Mouse (Mus musculus): ENCODE results near the gene Nfatc2ip.

Nfatc2ip gene

DNA sequence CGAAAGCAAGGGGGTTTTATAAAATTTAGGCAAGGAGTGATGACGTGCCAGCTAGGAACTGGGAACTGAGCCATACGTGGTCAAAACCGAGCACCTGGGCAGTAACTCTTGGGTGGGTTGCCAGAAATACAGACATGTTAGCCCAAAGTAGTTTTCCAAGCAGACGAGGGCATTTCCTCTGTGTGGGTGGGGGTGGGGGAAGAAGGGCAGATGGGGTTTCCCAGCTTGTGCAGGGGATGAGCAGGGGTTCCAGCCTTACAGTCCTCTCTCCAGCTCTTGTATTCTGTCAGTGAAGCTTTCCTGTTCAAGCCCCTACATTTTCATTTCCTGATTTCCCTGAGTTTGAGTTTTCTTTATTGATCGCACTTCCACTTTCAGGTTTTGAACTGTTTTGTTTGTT is 27.6 kb upstream of the Nfatc2ip start:
- POLR2A ChIA-PET, result interaction anchor here in 1 of 4 experiments (1.2 kb wide), 1 partner anchor 65 kb away, joined by 3 read pairs; no protein-coding TSS in a partner anchor
- CTCF ChIA-PET, result interaction anchor here in 1 of 4 experiments (1.4 kb wide), 1 partner anchor 25 kb away, joined by 4 read pairs; no protein-coding TSS in a partner anchor

DNA sequence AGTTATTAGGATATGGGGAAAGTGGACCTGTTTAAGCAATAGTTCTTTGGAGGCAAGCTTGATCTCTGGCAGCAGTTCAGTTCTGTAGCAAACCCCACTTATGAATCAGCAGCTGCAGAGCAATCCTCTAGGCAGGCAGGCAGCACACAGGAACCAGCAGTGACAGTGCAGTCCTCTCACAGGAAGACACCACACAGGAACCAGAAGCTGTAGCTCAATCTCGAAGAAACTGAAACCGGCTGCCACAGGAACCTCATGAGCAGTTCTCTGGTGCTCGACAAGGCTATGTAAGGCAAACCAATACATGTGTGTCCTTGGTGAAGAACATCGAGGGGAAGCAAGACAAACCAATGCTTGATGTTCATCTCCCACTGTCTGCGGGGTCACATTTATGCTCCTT is 25.2 kb upstream of the Nfatc2ip start:
- CTCF ChIA-PET, result interaction anchor here in 2 of 4 experiments (0.6 to 1.5 kb wide), 2 partner anchors 16 to 325 kb away, joined by 4 to 7 read pairs; no protein-coding TSS in a partner anchor
- POLR2A ChIA-PET, result no interaction called here

DNA sequence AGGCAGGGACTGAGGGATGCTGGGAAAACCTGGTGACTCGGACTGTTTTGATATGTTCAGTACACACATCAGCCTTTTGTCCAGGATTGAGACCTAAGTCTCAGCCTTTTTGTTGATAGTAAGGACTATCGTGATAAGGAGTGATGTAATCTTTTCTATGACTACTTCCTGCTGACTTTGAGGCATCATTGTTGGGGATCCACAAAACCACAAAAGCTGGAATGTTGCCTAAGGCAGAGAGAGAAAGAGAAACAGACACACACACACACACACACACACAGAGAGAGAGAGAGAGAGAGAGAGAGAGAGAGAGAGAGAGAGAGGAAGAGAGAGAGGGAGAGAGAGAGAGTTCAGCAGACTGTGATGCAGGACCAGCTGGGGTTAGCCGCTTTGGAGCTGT is 22.0 kb upstream of the Nfatc2ip start:
- CTCF ChIA-PET, result interaction anchor here in 2 of 4 experiments (0.9 to 1.0 kb wide), 2 partner anchors 19 kb away, joined by 3 read pairs; no protein-coding TSS in a partner anchor
- POLR2A ChIA-PET, result interaction anchor here in 3 of 4 experiments (0.6 to 1.5 kb wide), 3 partner anchors 11 to 149 kb away, joined by 3 read pairs; no protein-coding TSS in a partner anchor

DNA sequence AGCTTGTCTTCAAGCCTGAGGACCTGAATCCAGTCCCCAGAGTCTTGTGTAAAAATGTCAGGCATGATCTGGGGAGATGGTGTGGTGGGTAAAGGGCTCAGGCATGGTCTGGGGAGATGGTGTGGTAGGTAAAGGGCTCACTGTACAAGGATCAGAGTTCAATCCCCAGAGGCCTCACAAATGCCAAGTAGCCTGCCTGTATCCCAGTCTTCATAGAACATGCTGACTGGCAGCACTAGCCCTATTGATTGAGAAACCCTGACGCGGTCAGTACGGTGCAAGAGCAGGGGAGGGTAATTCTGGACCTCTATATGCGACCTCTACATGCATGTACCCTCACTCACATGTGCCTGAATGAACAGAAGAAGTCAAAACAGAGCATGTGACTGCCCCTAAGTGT is 21.1 kb upstream of the Nfatc2ip start:
- ChIA-PET POLR2A (interaction anchor here in 2 of 4 experiments (0.8 to 1.5 kb wide), 5 partner anchors 10 to 58 kb away, joined by 3 to 8 read pairs (median 3); partner anchors contain the start of gene Sh2b1 (in 1 of the 2)), CTCF (interaction anchor here in 2 of 4 experiments (1.1 to 1.5 kb wide), 2 partner anchors 18 kb away, joined by 4 read pairs; no protein-coding TSS in a partner anchor)

DNA sequence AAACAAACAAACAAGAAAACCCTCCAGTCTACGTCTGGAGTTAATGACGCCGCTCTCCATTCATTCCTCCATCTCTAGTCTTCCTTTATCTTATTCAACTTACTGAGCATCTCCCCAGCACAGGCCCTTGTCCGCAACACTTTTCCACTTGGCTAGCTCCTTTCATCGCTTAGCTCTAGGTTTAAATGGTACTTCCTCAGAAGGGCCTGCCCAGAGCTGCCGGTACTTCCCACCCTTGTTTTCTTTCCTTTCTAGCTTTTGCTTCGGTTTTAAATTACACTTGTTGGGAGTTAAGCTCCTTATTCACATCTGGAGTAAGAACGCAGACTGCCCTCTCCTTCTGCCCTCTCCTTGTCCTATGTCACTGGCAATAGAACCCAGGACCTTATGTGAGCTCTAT is 20.5 kb upstream of the Nfatc2ip start:
- ChIA-PET POLR2A (interaction anchor here in 2 of 4 experiments (0.8 to 1.5 kb wide), 6 partner anchors 10 to 65 kb away, joined by 3 to 8 read pairs (median 3); partner anchors contain the start of gene Sh2b1 (in 1 of the 2)), CTCF (interaction anchor here in 2 of 4 experiments (0.5 to 1.5 kb wide), 3 partner anchors 17 to 24 kb away, joined by 3 to 4 read pairs (median 4); no protein-coding TSS in a partner anchor)

DNA sequence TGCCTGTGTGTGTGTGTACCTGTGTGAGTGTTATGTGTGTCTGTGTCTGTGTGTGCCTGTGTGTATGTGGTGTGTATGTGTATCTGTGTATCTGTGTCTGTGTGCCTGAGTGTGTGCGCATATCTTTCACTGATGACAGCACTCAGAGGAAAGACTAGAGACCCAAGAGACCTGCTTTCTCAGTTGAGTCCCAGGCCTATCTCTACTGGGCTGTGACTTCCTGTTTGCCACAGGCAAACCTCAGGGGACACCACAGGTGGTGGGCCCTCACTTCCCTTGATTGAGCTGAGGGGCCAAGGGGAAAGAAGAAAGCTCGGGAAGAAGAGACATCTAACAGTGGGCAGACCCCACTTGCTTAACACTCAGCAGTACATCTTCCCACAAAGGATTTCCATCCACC is 20.1 kb upstream of the Nfatc2ip start:
- ChIA-PET POLR2A (interaction anchor here in 2 of 4 experiments (0.8 to 1.3 kb wide), 5 partner anchors 11 to 66 kb away, joined by 3 to 8 read pairs (median 3); partner anchors contain the start of gene Sh2b1 (in 1 of the 2)), CTCF (interaction anchor here in 2 of 4 experiments (0.5 to 1.5 kb wide), 2 partner anchors 17 to 24 kb away, joined by 3 to 4 read pairs; no protein-coding TSS in a partner anchor)

DNA sequence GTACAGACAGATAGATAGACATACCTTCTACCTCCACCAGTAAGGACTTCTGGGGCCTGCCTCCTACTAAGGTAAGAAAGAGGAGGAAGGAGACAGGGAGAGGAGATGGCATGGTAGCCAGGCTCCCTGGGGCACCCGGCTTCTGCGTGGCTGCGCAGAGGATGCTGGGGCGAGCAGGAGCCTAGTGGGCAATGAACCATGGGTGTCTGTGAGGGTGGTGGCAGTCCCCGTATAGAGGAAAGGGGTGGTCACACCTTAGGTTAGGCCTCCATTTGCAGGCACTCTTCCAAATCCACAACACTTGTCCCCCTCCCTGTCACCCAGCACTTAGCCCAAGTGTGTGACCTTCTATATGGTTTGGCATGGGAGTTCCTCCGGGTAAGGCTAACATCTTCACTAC is 18.2 kb upstream of the Nfatc2ip start, which contains the start of gene Cd19:
Cd19 (minus strand) TSS at position 165 of the 400 bp plus-strand sequence.
- ChIA-PET POLR2A (interaction anchor here in 2 of 4 experiments (0.9 to 1.8 kb wide), 5 partner anchors 10 to 18 kb away, joined by 3 to 4 read pairs (median 3); partner anchors contain the start of gene Nfatc2ip (in 1 of the 2)), CTCF (interaction anchor here in 3 of 4 experiments (1.1 to 2.6 kb wide), 2 partner anchors 15 to 22 kb away, joined by 4 to 6 read pairs (median 5); no protein-coding TSS in a partner anchor)

DNA sequence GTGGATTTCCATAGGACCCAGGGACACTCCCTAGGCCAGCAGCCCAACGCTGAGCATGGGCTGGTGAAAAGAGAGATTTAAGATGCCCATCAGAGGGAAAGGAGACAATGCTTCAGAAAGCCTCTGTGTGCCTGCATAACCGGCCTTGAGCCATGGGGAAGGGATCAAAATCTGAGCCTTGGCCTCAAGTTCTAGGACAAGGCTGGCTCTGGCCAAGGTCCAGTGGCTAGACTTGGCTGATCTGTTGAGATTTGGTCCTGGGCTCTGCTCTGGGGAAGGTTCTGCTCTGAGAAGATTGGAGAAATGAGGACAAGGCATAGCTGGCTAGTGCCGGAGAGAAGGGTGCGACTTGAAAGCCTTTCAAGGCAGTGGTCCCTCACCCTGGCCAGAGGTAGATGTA is 14.5 kb upstream of the Nfatc2ip start:
- ChIA-PET CTCF (interaction anchor here in 2 of 4 experiments (0.9 to 1.0 kb wide), 2 partner anchors 11 to 12 kb away, joined by 3 to 5 read pairs; no protein-coding TSS in a partner anchor), POLR2A (interaction anchor here in 2 of 4 experiments (0.7 to 1.5 kb wide), 2 partner anchors 17 to 329 kb away, joined by 3 to 4 read pairs; no protein-coding TSS in a partner anchor)

DNA sequence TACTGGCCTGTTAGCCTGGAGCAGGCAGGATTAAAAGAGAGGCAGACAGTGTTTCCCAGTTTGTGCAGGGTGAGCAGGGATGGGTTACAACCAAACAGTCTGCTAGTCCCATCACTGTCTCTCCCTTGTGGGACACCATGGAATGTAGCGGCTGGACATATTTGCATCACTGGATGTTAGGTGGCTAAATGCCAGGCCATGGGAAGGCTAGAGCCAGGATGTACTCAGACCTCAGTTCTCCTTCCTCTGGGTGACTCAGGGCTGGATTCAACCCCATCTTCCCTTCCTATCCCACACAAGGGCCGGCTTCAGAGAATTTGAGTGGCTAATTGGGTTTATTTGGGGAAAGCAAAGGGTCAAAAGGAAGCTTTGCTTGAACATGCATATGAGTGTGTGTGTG is 12.1 kb upstream of the Nfatc2ip start:
- ChIA-PET POLR2A (interaction anchor here in 1 of 4 experiments (1.1 kb wide), 1 partner anchor 10 kb away, joined by 3 read pairs; no protein-coding TSS in a partner anchor), CTCF (no interaction called here)

DNA sequence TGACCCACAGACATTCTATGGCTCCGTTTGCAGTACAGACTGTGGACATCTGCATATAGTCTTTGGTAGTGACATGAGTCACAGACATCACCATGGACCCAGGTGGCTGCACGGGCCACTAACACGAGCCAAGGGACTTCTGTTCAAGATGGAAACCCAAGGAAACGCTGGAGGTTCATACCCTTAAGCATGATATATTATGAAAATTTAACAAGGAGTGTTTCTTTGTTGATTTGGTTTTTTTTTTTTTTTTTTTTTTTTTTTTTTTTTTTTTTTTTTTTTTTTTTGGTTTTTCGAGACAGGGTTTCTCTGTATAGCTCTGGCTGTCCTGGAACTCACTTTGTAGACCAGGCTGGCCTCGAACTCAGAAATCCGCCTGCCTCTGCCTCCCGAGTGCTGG is 6.0 kb upstream of the Nfatc2ip start:
- POLR2A ChIA-PET, result interaction anchor here in 1 of 4 experiments (1.0 to 1.5 kb wide), 2 partner anchors 9 to 11 kb away, joined by 3 read pairs; no protein-coding TSS in a partner anchor
- CTCF ChIA-PET, result interaction anchor here in 3 of 4 experiments (0.6 to 1.1 kb wide), 4 partner anchors 10 to 1326 kb away, joined by 3 to 6 read pairs (median 4); partner anchors contain the start of gene Sbk1 (in 1 of the 3)

DNA sequence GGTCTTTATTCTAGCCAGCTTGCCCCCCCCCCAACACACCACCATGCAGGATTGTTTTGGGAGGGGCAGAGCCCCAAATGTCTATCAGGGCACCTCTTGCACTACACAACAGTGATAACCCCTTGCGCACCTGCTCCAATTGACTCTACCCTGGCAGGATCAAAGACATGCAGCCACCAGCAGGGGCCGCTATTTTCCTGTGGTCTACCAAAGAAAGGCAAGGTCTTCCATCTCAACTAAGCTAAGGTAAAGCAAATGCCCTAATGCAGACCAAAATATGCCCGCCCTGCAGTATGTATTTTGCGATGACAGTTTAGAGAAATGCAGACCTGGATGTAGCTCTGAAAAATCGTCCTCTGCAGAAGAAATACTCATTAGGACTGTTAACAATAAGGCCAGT is 3.0 kb upstream of the Nfatc2ip start:
- CTCF ChIA-PET, result interaction anchor here (0.5 to 2.6 kb wide), 76 partner anchors 9 to 1372 kb away, joined by 3 to 16 read pairs (median 3); partner anchors contain the start of genes Cd19 (in 2 of the 4), Sh2b1 (in 2 of the 4), Spns1 (in 2 of the 4) and Eif3c (in 1 of the 4)
- POLR2A ChIA-PET, result interaction anchor here in 3 of 4 experiments (0.6 to 3.7 kb wide), 27 partner anchors 8 to 190 kb away, joined by 3 to 24 read pairs (median 3); partner anchors contain the start of genes Sh2b1 (in 2 of the 3) and Spns1 (in 1 of the 3)

DNA sequence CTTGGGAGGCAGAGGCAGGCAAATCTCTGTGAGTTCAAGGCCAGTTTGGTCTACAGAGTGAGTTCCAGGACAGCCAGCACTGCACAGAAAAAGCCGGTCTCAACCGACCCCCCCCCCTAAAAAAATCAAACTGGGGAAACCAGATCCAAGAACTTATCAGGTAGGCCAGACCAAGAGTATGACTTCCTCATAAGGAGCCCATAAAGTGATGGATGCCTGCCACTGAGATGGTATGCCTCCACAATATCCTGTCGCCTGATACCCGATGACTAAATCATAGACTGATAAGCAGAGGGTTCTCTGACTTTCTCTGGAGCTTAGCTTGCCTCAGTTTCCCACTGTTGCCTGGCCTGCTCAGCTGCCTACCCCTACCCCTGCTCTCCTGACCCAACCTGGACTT is 1.3 kb upstream of the Nfatc2ip start:
- CTCF ChIA-PET, result interaction anchor here in 3 of 4 experiments (0.8 to 2.6 kb wide), 5 partner anchors 10 to 179 kb away, joined by 3 to 16 read pairs (median 9); partner anchors contain the start of gene Spns1 (in 1 of the 3)
- POLR2A ChIA-PET, result interaction anchor here in 2 of 4 experiments (0.7 to 3.7 kb wide), 9 partner anchors 10 to 107 kb away, joined by 3 to 24 read pairs (median 5); partner anchors contain the start of genes Spns1 (in 2 of the 2), Cd19 (in 1 of the 2) and Sh2b1 (in 1 of the 2)

DNA sequence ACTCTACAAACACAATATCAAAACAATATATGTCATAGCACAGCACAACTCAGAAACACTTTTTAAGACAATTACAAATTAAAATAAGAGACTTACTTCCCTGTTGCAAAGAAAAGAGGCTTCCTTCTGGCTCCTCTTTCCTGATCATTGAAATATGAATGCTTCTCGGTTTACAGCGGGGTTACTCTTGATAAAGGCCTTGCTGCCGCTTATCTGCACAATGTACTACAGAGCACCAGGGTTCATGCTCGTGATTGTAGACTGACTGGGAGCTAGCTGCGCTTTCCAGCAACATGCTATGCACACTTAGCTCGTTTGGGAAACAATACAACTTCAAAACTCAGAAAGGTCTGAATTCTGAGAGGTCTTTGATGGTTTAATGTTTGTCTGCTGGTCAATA is 684 bp upstream of the Nfatc2ip start:
- ChIA-PET POLR2A (interaction anchor here in 3 of 4 experiments (0.6 to 3.7 kb wide), 16 partner anchors 9 to 186 kb away, joined by 3 to 24 read pairs (median 5); partner anchors contain the start of genes Sh2b1 (in 2 of the 3), Cd19 (in 1 of the 3) and Spns1 (in 1 of the 3)), CTCF (interaction anchor here in 3 of 4 experiments (0.6 to 1.4 kb wide), 7 partner anchors 10 to 303 kb away, joined by 3 to 9 read pairs (median 3); partner anchors contain the start of genes Sh2b1 (in 1 of the 3) and Spns1 (in 1 of the 3))

DNA sequence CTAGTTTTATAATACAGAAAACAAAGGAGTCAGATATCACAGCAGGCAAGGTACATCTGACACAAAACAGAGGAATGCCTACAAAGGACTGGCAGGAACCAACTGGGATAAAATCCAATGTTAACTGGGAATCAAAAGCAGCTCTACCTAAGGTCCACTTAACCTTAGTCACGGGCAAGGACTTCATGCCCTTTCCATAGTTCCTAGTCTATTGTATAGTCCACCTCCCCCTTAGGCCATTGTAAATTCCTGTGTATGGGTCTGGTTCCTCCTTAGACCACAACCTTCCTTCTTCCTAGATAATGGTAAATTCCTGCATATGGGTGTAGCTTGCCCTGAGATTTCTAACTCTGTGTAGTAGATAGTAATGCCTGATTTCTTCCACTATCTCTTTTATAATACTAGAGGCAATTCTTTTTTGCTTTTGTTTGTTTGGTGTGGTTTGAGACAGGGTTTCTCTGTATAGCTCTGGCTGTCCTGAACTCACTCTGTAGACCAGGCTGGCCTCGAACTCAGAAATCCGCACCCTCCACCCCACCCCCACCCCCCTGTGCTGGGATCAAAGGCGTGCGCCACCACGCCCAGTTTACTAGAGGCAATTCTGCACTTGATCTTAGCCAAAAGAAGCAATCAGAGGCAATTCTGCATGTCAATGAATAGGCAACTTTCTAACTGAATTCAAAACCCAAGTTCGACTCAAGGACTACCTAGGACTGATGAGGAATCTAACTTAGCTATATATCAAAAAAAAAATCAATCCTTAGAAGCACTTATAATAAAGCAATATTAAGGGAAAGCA is 4.3 kb downstream of the Nfatc2ip start:
- CTCF ChIA-PET, result interaction anchor here in 2 of 4 experiments (0.7 to 1.5 kb wide), 5 partner anchors 11 to 35 kb away, joined by 3 to 5 read pairs (median 4); partner anchors contain the start of gene Spns1 (in 2 of the 2)
- POLR2A ChIA-PET, result interaction anchor here (0.5 to 13.5 kb wide), 34 partner anchors 9 to 399 kb away, joined by 3 to 87 read pairs (median 6); partner anchors contain the start of genes Spns1 (in 3 of the 4), Atxn2l (in 1 of the 4), Rabep2 (in 1 of the 4) and Sh2b1 (in 1 of the 4)

DNA sequence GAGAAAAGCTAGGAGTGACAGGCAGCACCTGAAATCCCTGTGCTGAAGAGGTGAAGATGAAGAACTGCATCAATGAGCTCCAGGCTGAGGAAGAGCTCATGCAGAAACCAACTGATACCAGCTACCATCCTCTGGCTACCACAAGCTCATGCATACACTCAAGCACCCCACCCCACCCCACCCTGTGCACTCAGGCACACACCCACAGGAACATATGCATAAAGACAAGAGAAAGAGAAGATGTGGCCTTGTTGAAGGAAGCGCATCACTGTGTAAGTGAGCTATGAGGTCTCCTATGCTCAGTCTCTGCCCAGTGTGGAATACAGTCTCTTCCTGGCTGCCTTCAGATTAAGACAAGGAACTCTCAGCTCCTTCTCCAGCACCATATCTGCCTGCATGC is 8.4 kb downstream of the Nfatc2ip start:
- CTCF ChIA-PET, result interaction anchor here in 2 of 4 experiments (0.5 to 2.6 kb wide), 8 partner anchors 9 to 290 kb away, joined by 3 to 9 read pairs (median 4); partner anchors contain the start of genes Nfatc2ip (in 1 of the 2), Sh2b1 (in 1 of the 2) and Spns1 (in 1 of the 2)
- POLR2A ChIA-PET, result interaction anchor here (0.6 to 13.5 kb wide), 28 partner anchors 8 to 281 kb away, joined by 3 to 87 read pairs (median 4); partner anchors contain the start of genes Spns1 (in 4 of the 4), Nfatc2ip (in 2 of the 4), Sh2b1 (in 2 of the 4) and Eif3c (in 1 of the 4)

DNA sequence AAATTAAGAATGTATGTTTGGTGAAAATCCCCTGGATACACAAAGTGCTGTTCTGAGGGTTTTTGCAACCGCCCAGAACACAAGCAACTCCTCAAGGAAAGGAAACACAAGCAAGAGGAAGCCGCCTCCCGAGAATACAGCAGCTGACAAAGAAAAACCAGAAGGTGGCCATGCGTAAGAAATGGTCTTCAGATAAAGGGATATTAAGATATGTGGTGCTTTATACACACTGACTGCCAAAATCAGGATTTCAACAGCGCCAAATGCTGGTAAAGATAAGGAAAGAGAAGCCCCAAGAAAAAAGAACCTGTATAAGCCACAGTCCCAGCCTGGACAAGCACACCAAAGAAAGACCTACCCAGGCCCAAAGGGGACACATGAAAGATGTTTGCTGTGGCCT is 13.0 kb downstream of the Nfatc2ip start:
- CTCF ChIA-PET, result interaction anchor here in 1 of 4 experiments (0.6 kb wide), 1 partner anchor 110 kb away, joined by 4 read pairs; no protein-coding TSS in a partner anchor

More for the DNA sequence above, 13.0 kb downstream of the Nfatc2ip start:
- POLR2A ChIA-PET, result interaction anchor here in 2 of 4 experiments (1.0 to 13.5 kb wide), 9 partner anchors 8 to 119 kb away, joined by 3 to 87 read pairs (median 4); no protein-coding TSS in a partner anchor
